Mouse (Mus musculus) cerebellum, adult 2 months (tissue): ENCODE results near the gene Fam118b. TPM values are rescaled to one million over a fixed set of nuclear protein-coding genes. Genes with fewer than 3 reads are reported as not detected.

Experiments used
- DNase-seq, 2 experiments: peaks; one replicate each; pipeline ENCODE4 v3.0.0; 2021
- H3K27ac ChIP-seq: fragments of 200-500 bp; 2 replicates; pipeline ENCODE4 v1.5.1; 2012; ENCODE audit warnings: low read length, control low read depth, inconsistent platforms; ENCODE audit not compliant: insufficient read depth
- H3K27me3 ChIP-seq: fragments of 200-500 bp; 2 replicates; pipeline ENCODE4 v1.6.1; 2012; ENCODE audit warnings: inconsistent platforms, mild to moderate bottlenecking, low read length, moderate library complexity; ENCODE audit not compliant: control insufficient read depth, insufficient read depth
- H3K4me1 ChIP-seq: fragments of 200-500 bp; 2 replicates; pipeline ENCODE4 v1.6.1; 2011; ENCODE audit warnings: low read length; ENCODE audit not compliant: control insufficient read depth, insufficient read depth
- H3K4me3 ChIP-seq: fragments of 200-500 bp; replicated peaks from 2 replicates; pipeline ENCODE3; 2011; ENCODE audit warnings: mild to moderate bottlenecking, low read depth, low read length, control low read depth; ENCODE audit not compliant: insufficient read depth
- CTCF ChIP-seq: fragments of 200-500 bp; IDR thresholded peaks from 2 replicates; pipeline ENCODE4 v1.5.1; 2011; ENCODE audit warnings: low read depth, mild to moderate bottlenecking, control low read depth, low read length, moderate library complexity, borderline replicate concordance; ENCODE audit not compliant: insufficient read depth
- POLR2A ChIP-seq: fragments of 200-500 bp; IDR thresholded peaks from 2 replicates; pipeline ENCODE4 v1.6.1; 2011; ENCODE audit warnings: low read length, control low read depth, borderline replicate concordance; ENCODE audit not compliant: insufficient read depth
- WGBS: fragments of 180-500 bp; shearing (Covaris S2); methylation state at CpG from one replicate; pipeline ENCODE4 v1.1.7; 2018; 5-methylcytosine and 5-hydroxymethylcytosine counted together
- polyA plus RNA-seq: library from polyadenylated mRNA; depleted of rRNA; stranded (reverse); fragments of >200 nt; gene quantifications from 2 replicates; pipeline ENCODE4 v1.2.3, GENCODE M21; 2012

Fam118b gene
- polyA plus RNA-seq, 1 experiment = 23.3 TPM

DNA sequence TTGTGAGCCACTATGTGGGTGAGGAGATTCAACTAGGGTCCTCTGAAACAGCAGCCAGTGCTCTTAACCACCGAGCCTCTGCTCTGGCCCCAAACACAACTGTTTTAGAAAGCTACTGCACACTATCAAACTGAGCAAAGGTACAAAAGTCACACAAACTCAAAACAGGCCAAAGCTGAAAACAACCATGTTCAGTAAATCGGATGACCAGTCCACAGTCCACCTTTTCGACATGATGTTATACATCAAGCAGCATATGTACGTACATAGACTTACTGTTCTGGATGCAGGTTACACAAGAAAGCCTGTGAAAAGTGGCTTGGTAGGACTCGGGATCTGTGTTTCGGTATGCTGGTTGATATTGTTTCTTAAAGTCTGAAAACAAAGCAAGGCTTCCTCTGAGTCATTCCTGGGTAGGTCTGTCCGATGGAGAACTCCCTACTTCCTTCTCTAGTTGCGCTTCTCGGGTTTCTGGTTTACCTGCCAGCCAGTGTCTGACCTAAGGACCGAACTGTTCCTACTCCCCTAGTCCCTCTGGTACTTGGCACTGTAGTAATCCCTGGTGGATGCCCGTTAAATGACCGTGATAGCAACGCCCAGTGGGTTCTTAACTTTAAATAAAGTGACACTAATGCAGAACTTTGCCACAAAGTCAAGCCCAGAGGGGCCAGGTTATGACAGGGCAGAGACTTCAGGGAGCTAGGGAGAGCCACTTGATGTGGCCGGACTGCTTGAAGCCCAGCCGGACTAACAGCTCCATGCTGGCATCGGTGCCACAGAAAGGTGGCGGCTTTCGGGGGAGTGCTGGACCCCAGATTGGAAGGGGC is 68.4 kb downstream of the Fam118b start:
- peak overlapping the region; percentile 59 for H3K4me3 ChIP-seq
- no peaks in the 10 kb centered on the region for H3K27me3 ChIP-seq
- no peak for TF ChIP-seq CTCF
- TF ChIP-seq POLR2A = no peak
- peaks cover 2% of the 10 kb centered on the region for H3K4me1 ChIP-seq
- DNase-seq = no peak
- H3K27ac ChIP-seq = no peak overlapping the region
- WGBS = 36% methylated on average over 18 of the region's 18 CpGs

- Histone ChIP-seq H3K27me3 (no peaks in the 10 kb centered on the region), H3K4me1 (peaks cover 2% of the 10 kb centered on the region), H3K27ac (no peak overlapping the region), H3K4me3 (no peak overlapping the region)
- WGBS = 82% methylated on average over 10 of the region's 10 CpGs
- no peak for DNase-seq
- TF ChIP-seq CTCF (no peak), POLR2A (no peak)
Observed at GRCm38 (mm10) chr9:35198351-35198750, 69.3 kb downstream of the Fam118b start.

DNA sequence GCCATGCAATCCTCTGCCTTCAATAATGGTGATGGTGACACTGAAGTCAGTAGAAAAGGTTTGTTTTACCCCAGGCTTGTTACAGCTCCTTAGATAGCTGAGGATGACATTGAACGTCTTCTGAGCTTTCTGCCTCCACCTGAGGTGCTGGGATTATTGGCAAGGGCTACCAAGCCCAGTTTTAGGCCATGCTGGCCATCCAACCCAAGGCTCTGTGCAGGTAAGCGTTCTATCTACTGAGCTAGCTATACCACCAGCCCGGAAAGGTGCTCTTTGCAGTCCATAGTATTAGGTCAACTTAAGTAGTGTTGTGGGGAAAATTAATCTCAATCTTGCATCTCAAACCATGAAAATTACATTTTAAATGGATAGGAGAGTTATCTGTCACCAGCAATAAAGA is 70.0 kb downstream of the Fam118b start:
- H3K27me3 ChIP-seq = no peaks in the 10 kb centered on the region
- DNase-seq = no peak
- no peak for TF ChIP-seq POLR2A
- no peak for TF ChIP-seq CTCF
- WGBS = 88% methylated on average over 3 of the region's 3 CpGs
- H3K27ac ChIP-seq = no peak overlapping the region
- H3K4me3 ChIP-seq = no peak overlapping the region
- H3K4me1 ChIP-seq = peaks cover 2% of the 10 kb centered on the region

- Histone ChIP-seq H3K4me1 (no peaks in the 10 kb centered on the region), H3K4me3 (no peak overlapping the region), H3K27me3 (no peaks in the 10 kb centered on the region), H3K27ac (no peak overlapping the region)
- TF ChIP-seq POLR2A = no peak
- no peak for TF ChIP-seq CTCF
- DNase-seq = no peak
- WGBS = 94% methylated on average over 3 of the region's 3 CpGs
Observed at GRCm38 (mm10) chr9:35194048-35194447, 73.6 kb downstream of the Fam118b start.

DNA sequence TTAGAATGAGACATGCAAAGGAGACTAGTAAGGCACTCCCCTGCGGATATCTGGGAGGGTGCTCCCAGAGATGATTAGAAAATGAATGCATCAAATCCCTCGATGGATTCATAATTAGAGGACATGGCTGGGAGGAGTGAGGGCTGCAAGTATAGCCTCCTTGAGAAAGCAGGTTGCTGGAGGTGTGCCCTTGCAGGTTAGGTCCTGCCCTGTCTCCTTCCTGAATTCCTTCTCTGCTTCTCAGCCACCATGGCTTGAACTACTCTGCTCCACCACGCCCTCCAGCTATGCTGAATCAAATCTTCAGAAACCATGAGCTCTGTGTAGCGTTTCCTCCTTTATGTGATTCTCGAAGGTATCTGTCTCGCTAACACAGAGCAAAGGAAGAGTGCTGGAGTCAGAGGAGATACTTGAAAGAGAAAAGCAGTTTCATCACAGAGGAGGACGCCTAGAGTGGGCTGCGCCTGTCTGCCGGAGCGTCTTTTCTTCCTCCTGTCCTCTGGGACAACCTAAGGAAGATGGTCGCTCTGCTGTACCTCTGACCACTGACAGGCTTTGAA is 74.5 kb downstream of the Fam118b start:
- H3K4me1 ChIP-seq = no peaks in the 10 kb centered on the region
- no peak overlapping the region for H3K4me3 ChIP-seq
- no peak overlapping the region for H3K27ac ChIP-seq
- WGBS = 82% methylated on average over 11 of the region's 11 CpGs
- DNase-seq = no peak
- H3K27me3 ChIP-seq = no peaks in the 10 kb centered on the region
- TF ChIP-seq POLR2A = no peak
- TF ChIP-seq CTCF = no peak

DNA sequence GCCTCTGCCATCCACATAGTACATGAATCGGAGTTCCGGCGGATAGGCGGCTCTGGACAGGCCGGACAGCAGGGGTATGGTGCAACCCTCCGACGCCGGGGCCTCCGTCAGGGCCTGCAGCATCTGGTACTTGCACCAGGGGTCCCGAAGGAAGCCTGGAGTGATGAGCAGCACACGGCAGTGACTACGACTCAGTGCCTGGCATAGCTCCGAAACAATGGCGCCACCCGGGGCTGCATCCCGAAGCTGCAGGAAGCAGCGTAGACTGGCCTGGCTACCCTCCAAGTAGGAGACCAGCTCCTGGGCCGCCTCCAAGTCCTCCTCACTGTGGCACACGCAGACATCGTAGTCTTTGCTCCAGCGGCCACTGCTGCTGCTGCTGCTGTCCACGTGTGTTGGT is 78.9 kb downstream of the Fam118b start:
- WGBS = 5% methylated on average over 22 of the region's 22 CpGs
- DNase-seq = peak; percentile 49 to 54
- no peaks in the 10 kb centered on the region for H3K4me1 ChIP-seq
- H3K4me3 ChIP-seq = peak overlapping the region; percentile 3
- TF ChIP-seq CTCF (no peak), POLR2A (no peak)
- H3K27ac ChIP-seq = no peak overlapping the region
- H3K27me3 ChIP-seq = no peaks in the 10 kb centered on the region

- 82% methylated on average over 10 of the region's 10 CpGs for WGBS
- no peak for DNase-seq
- no peaks in the 10 kb centered on the region for H3K27me3 ChIP-seq
- H3K4me1 ChIP-seq = no peaks in the 10 kb centered on the region
- no peak overlapping the region for H3K4me3 ChIP-seq
- TF ChIP-seq CTCF (no peak), POLR2A (no peak)
- no peak overlapping the region for H3K27ac ChIP-seq
Observed at GRCm38 (mm10) chr9:35187351-35187903, 80.2 kb downstream of the Fam118b start.

- Histone ChIP-seq H3K27me3 (no peaks in the 10 kb centered on the region), H3K4me3 (no peak overlapping the region), H3K4me1 (no peaks in the 10 kb centered on the region), H3K27ac (no peak overlapping the region)
- DNase-seq = no peak
- TF ChIP-seq CTCF (no peak), POLR2A (no peak)
- WGBS = 70% methylated on average over 4 of the region's 4 CpGs
Observed at GRCm38 (mm10) chr9:35186430-35186829, 81.2 kb downstream of the Fam118b start.
